Mouse (Mus musculus) kidney, postnatal 4 days (tissue): ENCODE results near the gene Rbpj.

ENCODE experiments used
- DNase-seq, 2 experiments: peaks; one replicate each; pipeline ENCODE4 v3.0.0; 2021; ENCODE audit warnings: mixed read lengths in 2 of 2

The Rbpj gene

DNA sequence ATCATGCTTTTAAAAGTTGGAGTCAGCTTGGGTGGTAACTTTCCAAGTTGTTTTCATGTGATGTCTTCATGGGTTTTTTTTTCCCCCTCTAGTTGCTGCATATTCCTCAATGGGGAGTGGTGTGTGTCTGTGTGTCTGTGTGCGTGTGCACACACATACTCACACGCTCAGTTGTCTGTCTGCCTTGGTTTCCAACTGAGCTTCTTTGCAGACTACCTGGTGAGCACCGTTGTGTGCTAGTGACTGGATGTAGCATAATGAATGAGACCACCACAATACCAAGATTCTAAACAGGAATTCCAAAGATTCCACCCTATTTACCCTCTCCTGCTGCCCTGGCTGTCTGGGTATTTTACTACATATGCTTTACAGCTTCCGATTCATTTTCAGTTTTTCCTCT is 86.0 kb downstream of the Rbpj start:
- DNase-seq: no peak

GRCm38 (mm10) chr5:53553281-53553680 is 87.3 kb downstream of the Rbpj start:
- no peak for DNase-seq

DNA sequence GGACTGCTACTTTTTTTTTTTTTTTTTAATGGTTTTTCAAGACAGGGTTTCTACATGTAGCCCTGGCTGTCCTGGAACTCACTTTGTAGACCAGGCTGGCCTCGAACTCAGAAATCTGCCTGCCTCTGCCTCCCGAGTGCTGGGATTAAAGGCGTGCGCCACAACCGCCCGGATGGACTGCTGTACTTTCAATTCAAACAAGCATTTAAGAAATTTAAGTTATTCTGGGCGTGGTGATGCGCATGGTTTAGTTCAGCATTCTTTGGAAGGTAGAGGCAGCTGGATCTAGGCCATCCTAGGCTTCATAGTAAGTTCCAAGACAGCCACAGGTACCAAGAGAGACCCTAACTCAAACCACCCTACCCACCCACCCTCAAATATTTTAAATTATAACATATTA is 88.2 kb downstream of the Rbpj start:
- no peak for DNase-seq

DNA sequence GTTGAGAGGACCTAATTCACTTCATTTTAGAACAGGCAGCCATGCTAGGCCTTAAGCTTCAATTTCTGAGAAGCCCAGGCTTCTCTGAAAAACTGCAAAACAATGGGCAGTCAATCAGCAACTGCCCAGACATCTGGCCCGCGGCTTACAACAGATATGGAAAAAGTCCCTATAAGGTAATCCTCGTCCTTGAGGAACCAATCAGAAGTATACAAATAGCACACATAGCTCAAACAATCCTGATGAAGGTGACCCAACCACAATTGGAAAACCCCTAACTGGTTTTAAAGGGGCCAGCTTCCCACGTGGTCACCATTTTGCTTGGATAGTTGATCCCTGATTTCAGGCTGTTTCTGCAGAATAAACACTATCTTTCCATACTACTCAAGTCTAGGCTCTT is 89.0 kb downstream of the Rbpj start:
- DNase-seq: no peak

DNA sequence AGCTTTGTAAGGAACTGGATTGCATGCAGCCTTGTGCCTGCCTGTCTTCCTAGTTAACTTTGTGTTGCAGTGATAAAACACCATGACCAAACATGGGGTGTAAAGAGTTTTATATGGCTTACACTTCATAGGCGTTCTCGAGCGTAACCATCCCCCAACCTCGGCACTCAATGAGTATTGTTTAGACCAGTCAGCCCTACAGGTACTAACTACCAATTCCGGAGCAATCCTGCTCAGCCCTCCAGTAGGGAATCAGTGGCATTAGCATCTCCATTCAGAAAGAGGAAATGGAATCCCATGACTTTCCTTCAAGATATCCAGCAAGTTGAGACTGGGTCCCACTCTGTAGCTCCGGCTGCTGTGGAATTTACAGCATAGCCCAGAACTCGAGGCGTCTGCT is 89.5 kb downstream of the Rbpj start:
- DNase-seq: no peak

DNA sequence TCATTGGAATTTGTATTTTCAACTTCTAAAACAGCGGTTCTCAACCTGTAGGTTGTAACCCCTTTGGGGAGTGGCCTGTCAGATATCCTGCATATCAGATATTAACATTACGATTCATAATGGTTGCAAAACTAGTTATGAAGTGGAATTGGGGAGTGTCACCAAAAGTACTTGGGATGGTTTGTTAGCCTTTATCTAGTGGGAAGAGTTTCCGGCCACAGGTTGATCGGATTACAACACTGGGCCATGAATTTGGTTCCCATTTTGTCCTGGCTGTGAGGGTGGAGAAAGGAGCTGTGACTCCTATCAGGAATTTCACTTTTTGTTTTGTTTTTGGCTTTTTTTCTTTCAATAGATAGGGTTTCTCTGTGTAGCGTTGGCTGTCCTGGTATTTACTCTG is 90.0 kb downstream of the Rbpj start:
- DNase-seq: no peak

DNA sequence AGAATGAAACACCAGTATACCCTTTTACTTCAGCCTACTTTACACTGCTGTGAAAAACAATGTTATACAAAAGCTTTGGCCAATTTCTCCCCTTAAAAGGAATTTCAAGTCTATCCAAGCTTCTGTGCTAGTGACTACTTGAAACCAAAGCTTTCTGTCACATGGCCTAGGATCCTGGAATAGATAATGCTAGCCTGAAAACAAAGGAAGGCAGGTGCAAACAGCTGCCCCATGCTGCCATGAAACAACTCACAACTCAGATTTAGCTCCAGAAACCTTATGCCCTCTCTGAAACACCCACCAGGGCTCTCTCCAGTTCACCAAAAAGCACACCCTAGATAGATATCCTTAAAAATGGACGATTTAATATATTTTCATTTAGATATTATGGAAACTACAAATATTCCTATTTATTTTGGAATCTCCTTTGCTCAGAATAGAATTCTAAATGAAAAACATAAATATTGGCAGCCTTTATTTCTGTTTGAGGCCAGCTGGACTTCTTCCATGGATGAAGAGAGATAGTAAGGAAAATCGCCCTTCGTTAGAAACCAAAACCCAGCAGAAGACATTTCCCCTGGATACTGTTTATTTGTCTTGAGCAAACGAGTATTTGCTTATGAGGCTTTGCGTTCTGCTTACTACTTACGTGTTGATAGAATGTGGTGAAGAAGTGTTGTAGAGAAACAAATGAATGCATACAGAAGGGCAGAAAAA is 91.8 kb downstream of the Rbpj start:
- no peak for DNase-seq

DNA sequence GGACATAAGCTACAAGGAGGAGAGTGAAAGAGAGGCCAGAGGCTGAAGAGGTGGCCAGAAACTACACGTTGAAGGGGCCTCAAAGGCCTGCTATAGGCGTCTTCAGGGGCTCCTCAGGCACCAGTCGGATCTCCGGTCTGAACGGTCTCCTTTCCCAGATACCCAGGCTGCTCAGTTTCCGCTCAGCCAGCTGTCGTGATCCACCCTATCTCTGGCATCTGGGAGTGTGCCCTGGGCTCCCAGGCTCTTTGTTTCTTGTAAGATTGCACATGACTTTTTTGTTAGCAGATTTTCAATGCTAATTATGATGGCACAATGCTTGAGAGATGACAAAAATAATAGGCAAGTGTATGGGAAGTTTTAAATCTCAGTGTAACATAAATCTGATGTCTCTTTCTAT is 95.2 kb downstream of the Rbpj start:
- no peak for DNase-seq

DNA sequence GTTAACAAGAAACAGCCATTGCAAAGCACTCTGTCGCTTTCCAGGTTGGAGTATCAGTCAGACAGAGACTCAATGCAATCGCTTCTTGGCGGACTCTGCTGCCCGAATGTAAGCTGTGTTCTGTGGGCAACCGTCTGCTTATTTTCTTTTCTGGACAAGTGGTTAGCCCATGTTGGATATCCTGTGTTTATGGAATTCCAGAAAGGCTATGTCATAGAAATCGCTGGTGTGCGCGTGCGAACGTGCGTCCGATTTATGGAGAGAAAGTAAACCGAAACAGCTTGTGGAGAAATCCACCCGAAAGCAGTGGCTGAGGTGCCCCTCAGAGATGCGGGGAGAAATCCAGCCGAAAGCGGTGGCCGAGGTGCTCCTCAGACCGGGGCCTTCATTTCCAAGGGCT is 98.4 kb downstream of the Rbpj start:
- no peak for DNase-seq

DNA sequence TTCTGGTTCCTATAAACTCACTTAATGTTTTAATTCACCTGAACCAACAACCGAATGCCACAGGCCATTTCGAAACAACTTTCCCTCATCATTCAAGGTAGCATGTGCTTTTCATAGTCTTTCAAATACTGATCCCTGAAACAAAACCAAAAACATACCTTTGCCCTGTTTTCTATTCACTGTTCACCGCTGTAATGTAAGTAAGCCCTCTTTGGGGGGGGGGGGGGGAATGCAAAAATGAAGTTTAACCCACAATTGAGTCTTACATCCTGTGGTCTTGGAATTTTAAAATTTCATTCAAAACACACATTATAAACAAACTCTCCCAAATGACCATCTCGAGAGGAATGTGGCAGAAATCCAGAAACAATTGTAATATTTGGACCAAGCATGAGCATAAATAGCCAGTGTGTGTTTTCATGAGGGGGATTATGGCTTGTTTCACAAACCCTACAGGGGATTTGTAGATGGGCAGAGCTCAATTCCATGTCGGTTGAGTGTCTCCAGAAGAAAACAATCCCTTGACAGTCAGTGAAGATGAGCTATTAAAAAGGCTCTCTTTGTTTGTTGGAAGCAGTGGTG is 99.4 kb downstream of the Rbpj start:
- DNase-seq: no peak

DNA sequence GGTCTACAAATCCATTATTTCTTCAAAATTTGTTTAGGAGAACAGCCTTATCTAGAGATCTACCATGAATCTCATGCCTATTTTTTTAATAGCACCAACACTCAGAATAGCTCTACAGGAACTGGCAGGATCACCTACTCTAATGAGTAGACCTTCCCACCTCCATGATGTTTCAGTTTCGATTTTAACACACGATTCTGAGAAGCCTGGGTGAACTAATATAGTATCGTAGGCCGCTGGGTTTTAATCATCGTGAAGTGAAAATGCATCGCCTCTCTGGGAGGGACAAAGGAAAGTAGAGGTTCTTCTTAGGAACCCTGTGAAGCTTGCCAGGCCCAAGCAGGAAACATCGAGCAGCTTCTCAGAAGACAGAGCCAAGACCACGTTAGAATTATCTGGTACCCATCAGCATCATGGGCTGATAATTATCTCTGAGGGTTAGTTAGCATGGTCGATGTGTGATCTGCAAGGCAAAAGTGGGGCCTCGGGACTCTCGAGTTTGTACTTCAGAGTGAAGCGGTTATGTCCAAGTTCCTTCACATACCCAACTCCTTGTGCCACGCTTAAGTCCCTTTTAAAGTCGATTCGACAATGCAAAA is 100.6 kb downstream of the Rbpj start:
- no peak for DNase-seq

DNA sequence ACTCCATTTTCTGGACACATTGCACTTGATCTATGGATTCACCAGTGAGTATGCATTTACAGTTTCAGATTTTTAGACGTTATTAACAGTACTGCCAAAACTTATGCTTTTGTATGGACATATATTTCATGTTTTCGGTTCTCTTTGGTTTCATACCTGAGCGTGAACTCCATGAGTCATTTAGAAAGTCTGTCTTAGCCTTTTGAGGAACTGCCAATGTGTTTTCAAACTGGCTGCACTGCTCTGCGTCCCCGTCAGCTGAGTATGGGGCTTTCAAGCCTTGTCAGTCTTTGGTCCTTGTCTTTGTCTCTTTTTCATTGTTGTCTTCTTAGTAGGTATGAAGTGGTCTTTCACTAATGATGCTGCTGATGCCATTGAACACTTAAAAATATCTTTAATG is 106.5 kb downstream of the Rbpj start:
- no peak for DNase-seq

DNA sequence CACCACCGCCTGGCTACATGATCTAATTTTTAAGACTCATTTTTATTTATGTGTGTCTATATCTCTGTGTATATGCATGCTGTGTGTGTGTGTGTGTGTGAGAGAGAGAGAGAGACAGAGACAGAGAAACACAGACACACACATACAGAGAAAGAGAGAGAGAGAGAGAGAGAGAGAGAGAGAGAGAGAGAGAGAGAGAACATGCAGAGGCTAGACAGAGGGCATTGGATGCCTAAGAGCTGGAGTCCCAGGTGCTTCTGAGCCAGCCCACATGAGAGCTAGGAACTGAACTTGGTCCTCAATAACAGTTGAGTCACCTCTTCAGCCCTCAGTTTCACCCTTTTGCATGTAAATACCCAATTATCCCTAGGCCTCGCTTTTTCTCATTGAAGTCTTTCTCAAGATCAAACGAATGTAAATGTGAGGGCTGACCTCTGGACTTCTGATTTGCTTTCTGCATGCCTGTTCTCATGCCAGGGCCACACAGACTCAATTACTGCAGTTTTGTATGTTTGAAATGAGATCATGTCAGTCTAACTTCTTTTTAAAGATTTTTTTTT is 109.0 kb downstream of the Rbpj start:
- DNase-seq: no peak

GRCm38 (mm10) chr5:53577272-53577889 is 111.4 kb downstream of the Rbpj start:
- DNase-seq: no peak

DNA sequence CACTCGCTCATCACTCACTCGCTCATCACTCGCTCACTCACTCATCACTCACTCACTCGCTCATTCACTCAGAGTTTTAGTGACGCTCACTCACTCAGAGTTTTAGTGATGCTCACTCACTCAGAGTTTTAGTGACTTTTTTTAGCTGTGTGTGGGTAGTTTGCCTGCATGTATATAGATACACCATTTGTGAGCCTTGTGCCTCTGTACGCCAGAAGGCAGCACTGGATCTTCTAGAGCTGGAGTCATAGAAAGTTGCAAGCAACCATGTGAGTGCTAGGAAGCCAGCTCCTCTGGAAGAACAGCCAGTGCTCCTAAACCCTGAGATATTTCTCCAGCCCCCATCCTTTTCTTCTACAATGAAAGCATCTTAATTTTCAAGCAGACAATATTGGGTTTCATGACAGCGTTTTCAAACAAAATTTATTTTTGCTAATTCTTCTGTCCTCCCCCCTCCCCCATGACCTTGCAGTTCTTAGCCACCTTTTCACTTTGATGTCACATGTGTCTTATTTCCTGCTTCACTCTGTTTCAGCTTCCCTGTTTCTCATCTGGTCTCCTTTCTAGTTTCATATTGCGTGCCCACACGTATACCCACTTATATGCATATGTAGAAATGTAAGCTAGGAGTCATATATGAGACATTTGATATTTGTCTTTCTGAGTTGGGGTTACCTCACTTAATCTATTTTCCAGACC is 118.3 kb downstream of the Rbpj start:
- DNase-seq: no peak

- no peak for DNase-seq
Observed at GRCm38 (mm10) chr5:53588421-53589171, 122.6 kb downstream of the Rbpj start.

- peak; percentile 97 to 98 for DNase-seq
Observed at GRCm38 (mm10) chr5:53589172-53589960, 123.4 kb downstream of the Rbpj start.

GRCm38 (mm10) chr5:53590179-53590765 is 124.3 kb downstream of the Rbpj start:
- peak; percentile 99 for DNase-seq

DNA sequence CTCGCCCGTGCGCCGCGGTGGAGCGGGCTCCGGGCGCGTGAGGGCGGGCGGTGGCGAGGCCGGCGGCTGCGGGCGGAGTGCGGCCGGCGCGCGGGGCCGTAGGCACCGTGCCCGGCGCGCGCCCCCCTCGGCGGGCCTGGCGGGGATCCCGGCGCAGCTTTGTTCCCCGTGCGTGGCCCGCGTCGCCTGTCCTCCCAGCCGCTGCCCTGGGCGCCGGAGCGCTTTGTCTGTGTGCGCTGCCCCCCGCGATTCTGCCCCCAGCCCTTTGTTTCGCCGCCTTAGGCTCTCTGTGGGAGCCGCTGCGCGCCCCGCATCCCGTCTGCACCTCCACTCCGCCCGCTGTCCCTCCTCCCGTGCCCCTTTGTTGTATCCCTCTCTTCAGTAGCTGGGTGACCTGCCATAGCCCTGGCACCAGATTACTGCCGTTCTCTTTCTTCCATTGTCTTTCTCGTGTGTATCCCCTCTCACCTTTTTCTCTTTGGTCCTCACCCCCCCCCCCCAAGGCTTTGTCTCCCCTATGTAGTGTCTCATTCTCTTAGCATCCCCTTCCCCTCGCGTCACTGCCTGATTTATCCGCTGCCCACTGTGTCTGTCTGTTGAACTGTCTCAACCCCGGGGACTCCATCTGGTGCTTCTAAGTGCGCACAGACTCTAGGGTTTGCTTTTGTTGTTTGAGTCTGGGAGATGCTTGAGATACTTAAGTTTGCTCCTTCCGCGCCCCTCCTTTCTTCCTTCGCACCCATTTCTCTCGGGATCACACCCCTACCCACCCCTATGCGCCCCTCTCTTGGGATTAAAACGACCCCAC is 125.1 kb downstream of the Rbpj start:
- peak; percentile 42 to 57 for DNase-seq

DNA sequence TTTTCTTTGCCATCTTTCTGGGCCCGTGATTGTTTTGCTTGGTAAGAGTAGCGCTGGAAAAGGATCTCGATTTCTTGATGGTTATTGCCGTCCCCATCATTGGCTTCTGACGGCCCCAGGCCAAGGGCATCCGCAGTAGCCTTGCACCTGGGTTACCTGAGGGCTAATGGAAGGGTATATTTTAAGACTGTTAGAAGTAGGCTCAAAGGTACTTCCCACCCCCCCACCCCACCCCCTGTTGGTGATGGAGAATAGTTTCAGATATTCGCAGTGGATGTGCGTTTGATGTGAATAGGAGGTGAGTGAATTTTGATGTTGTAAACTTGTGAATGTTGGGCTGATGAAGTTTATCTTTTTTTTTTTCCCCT is 125.7 kb downstream of the Rbpj start:
- peak in 1 of 2 experiments; percentile 10 for DNase-seq
